Comparison of ENCODE assay signal across 24 mouse cellular contexts in the genomic region with DNA sequence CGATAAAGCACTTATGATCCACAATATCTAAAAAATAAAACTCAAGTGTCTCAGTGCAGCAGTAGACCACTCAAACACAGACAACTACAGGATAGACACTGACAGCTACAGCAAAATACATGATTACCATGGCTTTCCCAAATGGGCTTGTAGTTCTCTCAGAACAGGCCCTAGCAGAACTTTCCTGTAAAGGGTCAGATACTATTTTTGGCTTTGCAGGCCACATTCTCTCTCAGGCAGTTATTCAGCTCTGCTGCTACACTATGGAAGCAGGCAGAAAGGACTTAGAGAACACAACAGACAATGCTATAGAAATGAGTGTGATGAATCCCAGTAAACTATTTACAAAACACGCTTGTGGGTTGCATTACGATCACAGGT. TPM values are rescaled to one million over a fixed set of nuclear protein-coding genes. Genes with fewer than 3 reads are reported as not detected.
DNase-seq lines count a peak whose midpoint lies in the region; ATAC-seq and TF ChIP-seq lines count a peak whose summit lies in the region.
"Had no signal": no experiment of that assay in that cellular context is flagged by ENCODE, and none has a peak within 500 bp of the region (broad histone marks: within the 10 kb centered on the region; RNA-seq: fewer than 3 reads in every experiment).

No protein-coding gene starts in this region.

- no peak overlapping the region for H3K9ac ChIP-seq in lung, embryonic 14.5 days
- H3K9ac ChIP-seq in lung, postnatal 0 days (replicated peaks; ENCODE audit: low read depth) = no peak overlapping the region
- H3K9ac ChIP-seq in heart, embryonic 13.5 days = peak overlapping the region; percentile 67
- H3K9ac ChIP-seq: embryonic facial prominence, embryonic 12.5 days; forebrain, embryonic 13.5 days; hindbrain, embryonic 15.5 days; intestine, embryonic 15.5 days; liver, embryonic 13.5 days; midbrain, embryonic 13.5 days had no signal

- H3K9me3 ChIP-seq in lung, embryonic 14.5 days (ENCODE audit: low read depth, low read length) = no peaks in the 10 kb centered on the region
- H3K9me3 ChIP-seq in lung, postnatal 0 days (ENCODE audit: low read length) = no peaks in the 10 kb centered on the region
- H3K9me3 ChIP-seq in heart, embryonic 13.5 days = no peaks in the 10 kb centered on the region; the same call in 1 of the 2 replicates
- H3K9me3 ChIP-seq: embryonic facial prominence, embryonic 12.5 days; forebrain, embryonic 13.5 days; hindbrain, embryonic 15.5 days; intestine, embryonic 15.5 days; liver, embryonic 13.5 days; megakaryocyte, embryonic 14.5 days; midbrain, embryonic 13.5 days had no signal

- DNase-seq in heart, adult 11 months = peak; percentile 80
- DNase-seq in heart, postnatal 14 days = no peak
- DNase-seq in lung, embryonic 14.5 days = no peak
- no peak for DNase-seq in lung, postnatal 0 days (ENCODE audit: low spot score)
- DNase-seq in heart, postnatal 4 days = peak; percentile 20
- DNase-seq in adrenal gland, postnatal 14 days = no peak
- no peak for DNase-seq in kidney, postnatal 4 days
- DNase-seq: adrenal gland, adult 2 months; cerebellum, adult 2 months; cerebellum, postnatal 25 days; gastrocnemius, postnatal 10 days; liver, embryonic 13.5 days; lung, adult 2 months; lung, postnatal 36 days; thymus, postnatal 14 days had no signal

- H3K27ac ChIP-seq in lung, embryonic 14.5 days (ENCODE audit: low read depth) = peak overlapping the region; percentile 1; the same call in 1 of the 2 replicates
- H3K27ac ChIP-seq in lung, postnatal 0 days (ENCODE audit: low read length) = no peak overlapping the region
- peak overlapping the region; percentile 98 for H3K27ac ChIP-seq in heart, embryonic 13.5 days (replicated peaks)
- H3K27ac ChIP-seq: embryonic facial prominence, embryonic 12.5 days; forebrain, embryonic 13.5 days; hindbrain, embryonic 15.5 days; intestine, embryonic 15.5 days; left cerebral cortex, adult 2 months; liver, embryonic 13.5 days; midbrain, embryonic 13.5 days had no signal

- no peaks in the 10 kb centered on the region for H3K27me3 ChIP-seq in lung, embryonic 14.5 days (ENCODE audit: insufficient read depth, low read length)
- H3K27me3 ChIP-seq in lung, postnatal 0 days (replicated peaks; ENCODE audit: insufficient read depth, low read length) = no peaks in the 10 kb centered on the region
- H3K27me3 ChIP-seq in heart, embryonic 13.5 days (replicated peaks) = no peaks in the 10 kb centered on the region
- H3K27me3 ChIP-seq: embryonic facial prominence, embryonic 12.5 days; forebrain, embryonic 13.5 days; hindbrain, embryonic 15.5 days; intestine, embryonic 15.5 days; liver, embryonic 13.5 days; megakaryocyte, embryonic 14.5 days; midbrain, embryonic 13.5 days had no signal

- H3K4me3 ChIP-seq in lung, embryonic 14.5 days (ENCODE audit: low read depth, low read length) = no peak overlapping the region
- H3K4me3 ChIP-seq in lung, postnatal 0 days (ENCODE audit: low read depth, low read length) = no peak overlapping the region
- no peak overlapping the region for H3K4me3 ChIP-seq in heart, embryonic 13.5 days
- H3K4me3 ChIP-seq: embryonic facial prominence, embryonic 12.5 days; erythroblast, embryonic 14.5 days; forebrain, embryonic 13.5 days; hindbrain, embryonic 15.5 days; intestine, embryonic 15.5 days; left cerebral cortex, adult 2 months; liver, embryonic 13.5 days; megakaryocyte, embryonic 14.5 days; midbrain, embryonic 13.5 days had no signal

- no peak overlapping the region for H3K4me2 ChIP-seq in lung, embryonic 14.5 days
- H3K4me2 ChIP-seq in lung, postnatal 0 days (replicated peaks; ENCODE audit: low read depth, low read length) = no peak overlapping the region
- H3K4me2 ChIP-seq in heart, embryonic 13.5 days = peak overlapping the region; percentile 41
- H3K4me2 ChIP-seq: embryonic facial prominence, embryonic 12.5 days; forebrain, embryonic 13.5 days; hindbrain, embryonic 15.5 days; intestine, embryonic 15.5 days; liver, embryonic 13.5 days; midbrain, embryonic 13.5 days had no signal

- no peak for TF ChIP-seq CTCF in lung, embryonic 14.5 days (IDR thresholded peaks at IDR 0.05; ENCODE audit: low read depth)
- TF ChIP-seq CTCF in lung, postnatal 0 days (IDR thresholded peaks at IDR 0.05) = no peak

- no peaks in the 10 kb centered on the region for H3K4me1 ChIP-seq in lung, embryonic 14.5 days (ENCODE audit: insufficient read depth)
- H3K4me1 ChIP-seq in lung, postnatal 0 days (ENCODE audit: insufficient read depth, low read depth, low read length) = no peaks in the 10 kb centered on the region
- H3K4me1 ChIP-seq in heart, embryonic 13.5 days = peaks cover 40% of the 10 kb centered on the region
- H3K4me1 ChIP-seq: embryonic facial prominence, embryonic 12.5 days; forebrain, embryonic 13.5 days; hindbrain, embryonic 15.5 days; intestine, embryonic 15.5 days; midbrain, embryonic 13.5 days had no signal

- intact Hi-C loops in heart, postnatal 14 days (cut with DNase I) = no loop called here

- WGBS in lung, embryonic 14.5 days = 97% methylated on average over 3 of the region's 3 CpGs
- 93% methylated on average over 3 of the region's 3 CpGs for WGBS in lung, postnatal 0 days
- WGBS in heart, embryonic 13.5 days = 51% methylated on average over 3 of the region's 3 CpGs

- no peak for ATAC-seq in lung, embryonic 14.5 days (ENCODE audit: insufficient read depth)
- no peak for ATAC-seq in lung, postnatal 0 days
- ATAC-seq in heart, embryonic 13.5 days (ENCODE audit: extremely low read depth, insufficient number of reproducible peaks, low FRiP score, low TSS enrichment) = no peak; the same call in 1 of the 2 replicates
- ATAC-seq: forebrain, embryonic 13.5 days; intestine, embryonic 15.5 days; midbrain, embryonic 13.5 days had no signal

- peaks cover 41% of the 10 kb centered on the region for H3K36me3 ChIP-seq in lung, embryonic 14.5 days (ENCODE audit: insufficient read depth)
- H3K36me3 ChIP-seq in lung, postnatal 0 days (ENCODE audit: insufficient read depth, low read length) = peaks cover 11% of the 10 kb centered on the region; the same call in 1 of the 2 replicates
- H3K36me3 ChIP-seq in heart, embryonic 13.5 days = peaks cover 55% of the 10 kb centered on the region

- no peak for TF ChIP-seq EP300 in lung, postnatal 0 days (IDR thresholded peaks at IDR 0.05)

RNA-seq across cellular contexts. Expression of gene Heatr5b, which starts 43.5 kb away (rescaled TPM):
- total RNA-seq in heart, postnatal 14 days (2021) = 10 to 100 TPM; 32.5 to 36.3 TPM
- 12.3 and 15.0 TPM in 2 replicates for polyA plus RNA-seq in lung, embryonic 14.5 days (2014; fragmentation: Nextera tagmentation; extraction: Ambion mirVana)
- polyA plus RNA-seq in lung, postnatal 0 days (2015; fragmentation: Nextera tagmentation; extraction: Ambion mirVana) = 6.8 and 6.9 TPM in 2 replicates
- 16.0 and 18.8 TPM in 2 replicates for polyA plus RNA-seq in heart, embryonic 13.5 days (2015; fragmentation: Nextera tagmentation; extraction: Ambion mirVana)
- 10 to 100 TPM; 33.0 to 35.0 TPM for total RNA-seq in heart, postnatal 4 days (2021)
- 29.8 and 31.5 TPM in 2 replicates for total RNA-seq in adrenal gland, postnatal 14 days (2021)

RNA-seq across cellular contexts. Expression of gene Gpatch11, which starts 43.7 kb away (rescaled TPM):
- 10 to 100 TPM; 22.9 to 25.8 TPM for total RNA-seq in heart, postnatal 14 days (2021)
- 35.6 and 36.0 TPM in 2 replicates for polyA plus RNA-seq in lung, embryonic 14.5 days (2014; fragmentation: Nextera tagmentation; extraction: Ambion mirVana)
- 35.7 and 38.4 TPM in 2 replicates for polyA plus RNA-seq in lung, postnatal 0 days (2015; fragmentation: Nextera tagmentation; extraction: Ambion mirVana)
- polyA plus RNA-seq in heart, embryonic 13.5 days (2015; fragmentation: Nextera tagmentation; extraction: Ambion mirVana) = 33.1 and 35.7 TPM in 2 replicates
- total RNA-seq in heart, postnatal 4 days (2021) = 10 to 100 TPM; 24.9 TPM
- 30.1 and 33.2 TPM in 2 replicates for total RNA-seq in adrenal gland, postnatal 14 days (2021)

RNA-seq across cellular contexts. Expression of gene Strn, which starts 54.7 kb away (rescaled TPM):
- 10 to 100 TPM; 30.1 to 32.2 TPM for total RNA-seq in heart, postnatal 14 days (2021)
- polyA plus RNA-seq in lung, embryonic 14.5 days (2014; fragmentation: Nextera tagmentation; extraction: Ambion mirVana) = 7.2 and 8.1 TPM in 2 replicates
- polyA plus RNA-seq in lung, postnatal 0 days (2015; fragmentation: Nextera tagmentation; extraction: Ambion mirVana) = 3.4 and 4.3 TPM in 2 replicates
- 10.3 and 11.0 TPM in 2 replicates for polyA plus RNA-seq in heart, embryonic 13.5 days (2015; fragmentation: Nextera tagmentation; extraction: Ambion mirVana)
- total RNA-seq in heart, postnatal 4 days (2021) = 10 to 100 TPM; 49.7 to 52.8 TPM
- 23.4 and 24.4 TPM in 2 replicates for total RNA-seq in adrenal gland, postnatal 14 days (2021)

Comparison
In these comparisons a context has a peak if more than half of its experiments do, and no peak if none do; other contexts are left out.
1. DNase-seq: peak in heart, adult 11 months (single experiment) and heart, postnatal 4 days (single experiment); none in heart, postnatal 14 days (0 of 2), lung, embryonic 14.5 days (single experiment), lung, postnatal 0 days (single experiment), adrenal gland, postnatal 14 days (single experiment) and kidney, postnatal 4 days (0 of 2).